Mouse (Mus musculus): Measurements from ENCODE around the gene Gfra4. TPM values are rescaled to one million over a fixed set of nuclear protein-coding genes. Genes with fewer than 3 reads are reported as not detected.

Gfra4 gene
- total and polyA plus RNA-seq, 3 experiments, result not detected

DNA sequence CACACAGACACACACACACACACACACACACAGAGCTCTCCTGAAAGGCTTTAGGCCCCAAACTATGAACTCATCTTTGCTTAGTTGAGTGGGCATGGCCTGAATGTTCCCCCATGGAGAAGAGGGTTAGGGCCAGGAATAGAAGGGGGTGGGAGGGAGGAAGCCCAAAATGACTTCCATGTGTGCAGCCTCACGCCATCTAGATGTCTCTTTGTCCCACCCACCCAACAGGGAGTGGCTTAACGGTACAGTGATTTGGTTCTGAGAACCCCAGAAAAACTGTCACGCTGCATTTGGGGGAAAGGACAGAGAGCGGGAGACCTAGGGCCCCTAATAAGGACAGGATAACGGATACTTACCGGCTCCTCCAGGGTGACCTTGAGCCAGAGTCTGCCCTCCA is 17.9 kb upstream of the Gfra4 start:
- no peaks in the 10 kb centered on the region for H3K9me3 ChIP-seq (replicated peaks)
- no peak overlapping the region for H3K4me3 ChIP-seq (ENCODE audit: low read depth, low read length)
- no peak for ATAC-seq (ENCODE audit: extremely low read depth, insufficient number of reproducible peaks, low FRiP score, poor library complexity, severe bottlenecking)
- H3K36me3 ChIP-seq (replicated peaks), result no peaks in the 10 kb centered on the region
- DNase-seq (ENCODE audit: low spot score), result no peak
- H3K27me3 ChIP-seq (ENCODE audit: insufficient read depth, low read length), result peaks cover 55% of the 10 kb centered on the region
- H3K4me1 ChIP-seq (ENCODE audit: insufficient read depth, low read depth, low read length), result peaks cover 5% of the 10 kb centered on the region
- no peak for TF ChIP-seq GATA2 (IDR thresholded peaks at IDR 0.05; ENCODE audit: borderline replicate concordance, low read depth, low read length)

DNA sequence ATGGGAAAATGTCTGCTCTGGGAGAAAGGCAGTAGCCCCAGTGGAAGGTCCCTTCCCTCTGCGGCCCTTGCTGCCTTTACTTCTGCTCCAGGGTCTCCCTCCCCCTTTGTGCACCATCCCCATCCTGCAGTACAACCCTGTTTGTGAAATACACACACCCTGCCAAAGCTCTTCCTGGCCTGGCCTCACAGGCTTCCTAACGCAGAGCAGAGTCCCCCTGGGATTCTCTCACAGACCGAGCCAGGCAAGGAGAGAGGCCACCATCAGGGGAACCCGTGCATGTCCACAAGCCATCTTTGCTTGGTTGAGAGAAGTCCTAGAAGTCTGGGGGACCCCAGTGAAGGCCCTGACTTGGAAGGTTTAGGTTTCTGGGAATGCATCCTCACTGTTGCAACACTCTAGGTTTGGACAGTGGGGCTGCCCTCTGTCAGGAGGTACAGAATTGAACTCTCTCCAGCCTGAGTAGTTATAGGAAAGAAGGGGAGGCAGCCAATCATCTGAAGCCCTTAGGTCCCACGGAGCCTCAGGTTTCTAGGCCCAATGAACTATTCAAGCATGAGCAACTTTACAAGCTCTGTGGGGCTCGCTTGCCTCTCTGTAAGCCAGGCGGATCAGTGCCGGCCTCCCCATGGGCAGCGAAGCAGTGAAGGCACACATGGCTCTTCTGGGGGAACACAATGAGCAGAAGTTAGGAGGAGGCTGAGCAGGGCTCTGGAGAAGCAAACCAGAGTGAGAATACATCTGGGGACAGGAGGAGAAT is 17.1 kb upstream of the Gfra4 start:
- H3K27me3 ChIP-seq (ENCODE audit: insufficient read depth, low read length), result peaks cover 60% of the 10 kb centered on the region
- no peak for ATAC-seq (ENCODE audit: extremely low read depth, insufficient number of reproducible peaks, low FRiP score, poor library complexity, severe bottlenecking)

DNA sequence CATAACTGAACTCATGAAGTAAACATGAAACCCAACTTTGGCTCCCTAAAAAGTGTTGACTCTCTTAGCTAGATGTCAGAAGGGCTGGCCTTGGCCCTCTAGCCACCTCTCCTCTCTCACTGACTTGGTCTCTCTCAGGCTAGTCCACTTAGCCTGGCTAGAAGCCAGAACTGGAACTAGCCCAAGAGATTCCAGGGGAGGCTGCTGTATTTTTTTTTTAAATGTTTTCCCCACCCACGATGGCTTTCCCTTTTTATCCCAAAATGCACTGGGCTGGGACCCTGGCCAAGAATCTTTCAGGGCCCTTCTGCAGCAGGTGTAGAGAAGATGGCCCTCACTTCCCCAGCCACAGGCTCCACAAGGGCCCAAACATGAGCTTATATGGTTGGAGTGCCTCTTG is 16.5 kb upstream of the Gfra4 start:
- Histone ChIP-seq H3K27me3 (ENCODE audit: insufficient read depth, low read length) (peaks cover 64% of the 10 kb centered on the region), H3K36me3 (replicated peaks) (no peaks in the 10 kb centered on the region), H3K4me3 (ENCODE audit: low read depth, low read length) (no peak overlapping the region), H3K4me1 (ENCODE audit: insufficient read depth, low read depth, low read length) (peaks cover 5% of the 10 kb centered on the region), H3K9me3 (replicated peaks) (no peaks in the 10 kb centered on the region)
- TF ChIP-seq CTCF (IDR thresholded peaks at IDR 0.05; ENCODE audit: low read depth, low read length), result no peak
- ATAC-seq (ENCODE audit: extremely low read depth, insufficient number of reproducible peaks, low FRiP score, poor library complexity, severe bottlenecking) (no peak), DNase-seq (ENCODE audit: low spot score) (no peak)

More for the DNA sequence above, 17.1 kb upstream of the Gfra4 start:
- Histone ChIP-seq H3K4me1 (ENCODE audit: insufficient read depth, low read depth, low read length) (peaks cover 5% of the 10 kb centered on the region), H3K9me3 (replicated peaks) (no peaks in the 10 kb centered on the region), H3K4me3 (ENCODE audit: low read depth, low read length) (no peak overlapping the region), H3K36me3 (replicated peaks) (no peaks in the 10 kb centered on the region)
- TF ChIP-seq TAL1 (conservative IDR thresholded peaks at IDR 0.05; ENCODE audit: low read depth, low read length) (no peak), GATA1 (IDR thresholded peaks at IDR 0.05; ENCODE audit: borderline replicate concordance, low read length) (no peak), CTCF (IDR thresholded peaks at IDR 0.05; ENCODE audit: low read depth, low read length) (no peak), POLR2AphosphoS5 (IDR thresholded peaks at IDR 0.05; ENCODE audit: insufficient replicate concordance, low read depth, low read length) (no peak), GATA2 (IDR thresholded peaks at IDR 0.05; ENCODE audit: borderline replicate concordance, low read depth, low read length) (no peak)
- DNase-seq (ENCODE audit: low spot score), result no peak

DNA sequence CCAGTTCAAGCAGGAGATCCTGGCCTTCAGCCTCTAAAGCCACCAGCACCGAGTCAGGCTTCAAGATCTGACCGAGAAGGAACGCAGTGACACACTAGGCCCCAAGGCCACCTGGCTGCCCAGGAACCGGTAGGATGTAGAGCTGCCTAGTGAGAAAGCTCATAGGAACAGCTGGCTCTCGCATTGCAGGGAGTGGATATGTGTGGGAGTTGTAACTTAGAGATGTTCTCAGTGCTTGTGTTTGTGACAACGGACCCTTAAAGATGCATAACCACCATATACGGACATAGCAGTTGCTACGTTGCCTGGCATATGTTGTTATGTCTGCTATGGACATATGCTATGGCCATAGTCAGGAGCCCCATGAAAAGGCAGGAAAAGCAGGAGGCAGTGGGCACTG is 15.8 kb upstream of the Gfra4 start:
- no peaks in the 10 kb centered on the region for H3K36me3 ChIP-seq (replicated peaks)
- H3K4me3 ChIP-seq (ENCODE audit: low read depth, low read length), result no peak overlapping the region
- no peaks in the 10 kb centered on the region for H3K9me3 ChIP-seq (replicated peaks)
- no peak for ATAC-seq (ENCODE audit: extremely low read depth, insufficient number of reproducible peaks, low FRiP score, poor library complexity, severe bottlenecking)
- TF ChIP-seq GATA1 (IDR thresholded peaks at IDR 0.05; ENCODE audit: borderline replicate concordance, low read length), result no peak
- no peak for TF ChIP-seq TAL1 (conservative IDR thresholded peaks at IDR 0.05; ENCODE audit: low read depth, low read length)
- TF ChIP-seq POLR2AphosphoS5 (IDR thresholded peaks at IDR 0.05; ENCODE audit: insufficient replicate concordance, low read depth, low read length), result no peak
- no peak for TF ChIP-seq GATA2 (IDR thresholded peaks at IDR 0.05; ENCODE audit: borderline replicate concordance, low read depth, low read length)
- TF ChIP-seq CTCF (IDR thresholded peaks at IDR 0.05; ENCODE audit: low read depth, low read length), result no peak
- peaks cover 5% of the 10 kb centered on the region for H3K4me1 ChIP-seq (ENCODE audit: insufficient read depth, low read depth, low read length)
- H3K27me3 ChIP-seq (ENCODE audit: insufficient read depth, low read length), result peaks cover 69% of the 10 kb centered on the region
- no peak for DNase-seq (ENCODE audit: low spot score)

DNA sequence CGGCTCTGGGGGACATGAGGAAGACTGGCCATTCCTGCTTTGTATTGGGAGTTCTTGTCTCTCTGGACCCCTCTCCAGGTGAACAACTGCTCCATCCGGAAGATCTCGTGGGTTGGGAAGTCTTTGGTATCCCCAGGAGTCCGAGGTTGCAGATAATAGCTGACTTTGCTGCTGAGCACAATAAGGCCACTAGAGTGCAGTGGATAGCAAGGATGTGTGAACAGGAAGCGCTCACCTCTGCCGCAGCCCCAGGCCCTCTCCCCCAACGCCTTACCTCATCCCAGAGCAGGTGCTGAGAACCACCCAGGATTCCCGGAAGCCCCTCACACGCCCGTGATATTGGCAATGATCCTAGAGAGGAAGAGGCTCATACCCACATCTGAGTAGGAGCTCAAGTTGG is 13.3 kb upstream of the Gfra4 start:
- ATAC-seq (ENCODE audit: extremely low read depth, insufficient number of reproducible peaks, low FRiP score, poor library complexity, severe bottlenecking), result no peak
- Histone ChIP-seq H3K4me3 (ENCODE audit: low read depth, low read length) (no peak overlapping the region), H3K4me1 (ENCODE audit: insufficient read depth, low read depth, low read length) (peaks cover 5% of the 10 kb centered on the region), H3K36me3 (replicated peaks) (no peaks in the 10 kb centered on the region), H3K9me3 (replicated peaks) (no peaks in the 10 kb centered on the region), H3K27me3 (ENCODE audit: insufficient read depth, low read length) (peaks cover 70% of the 10 kb centered on the region)
- TF ChIP-seq CTCF (IDR thresholded peaks at IDR 0.05; ENCODE audit: low read depth, low read length) (no peak), POLR2AphosphoS5 (IDR thresholded peaks at IDR 0.05; ENCODE audit: insufficient replicate concordance, low read depth, low read length) (no peak), GATA2 (IDR thresholded peaks at IDR 0.05; ENCODE audit: borderline replicate concordance, low read depth, low read length) (no peak), GATA1 (IDR thresholded peaks at IDR 0.05; ENCODE audit: borderline replicate concordance, low read length) (no peak), TAL1 (conservative IDR thresholded peaks at IDR 0.05; ENCODE audit: low read depth, low read length) (no peak)
- DNase-seq (ENCODE audit: low spot score), result peak; percentile 22

DNA sequence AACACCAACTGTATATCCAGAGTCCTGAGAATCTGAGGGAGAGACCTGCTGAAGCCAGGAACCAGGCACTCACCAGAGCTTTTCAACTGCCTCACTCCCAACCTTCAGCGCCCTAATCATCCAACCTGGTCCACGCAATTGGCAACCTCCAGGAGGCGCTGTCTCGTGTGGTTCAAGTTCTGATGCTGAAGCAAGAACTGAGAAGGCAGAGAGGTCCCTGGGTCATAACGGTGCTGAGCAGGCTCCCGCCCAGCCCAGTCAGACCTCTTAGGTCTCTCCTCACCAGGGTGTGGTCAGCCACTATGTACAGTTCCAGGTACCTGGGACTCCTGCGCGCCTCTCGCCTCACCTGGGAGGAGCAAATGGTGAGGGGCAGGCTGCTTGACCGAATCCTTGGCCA is 12.7 kb upstream of the Gfra4 start:
- DNase-seq (ENCODE audit: low spot score), result no peak
- H3K36me3 ChIP-seq (replicated peaks), result no peaks in the 10 kb centered on the region
- H3K9me3 ChIP-seq (replicated peaks), result no peaks in the 10 kb centered on the region
- H3K27me3 ChIP-seq (ENCODE audit: insufficient read depth, low read length), result peaks cover 69% of the 10 kb centered on the region
- no peak for ATAC-seq (ENCODE audit: extremely low read depth, insufficient number of reproducible peaks, low FRiP score, poor library complexity, severe bottlenecking)
- no peak overlapping the region for H3K4me3 ChIP-seq (ENCODE audit: low read depth, low read length)
- H3K4me1 ChIP-seq (ENCODE audit: insufficient read depth, low read depth, low read length), result peaks cover 5% of the 10 kb centered on the region
- TF ChIP-seq GATA1 (IDR thresholded peaks at IDR 0.05; ENCODE audit: borderline replicate concordance, low read length), result no peak
- TF ChIP-seq POLR2AphosphoS5 (IDR thresholded peaks at IDR 0.05; ENCODE audit: insufficient replicate concordance, low read depth, low read length), result no peak
- no peak for TF ChIP-seq GATA2 (IDR thresholded peaks at IDR 0.05; ENCODE audit: borderline replicate concordance, low read depth, low read length)
- no peak for TF ChIP-seq CTCF (IDR thresholded peaks at IDR 0.05; ENCODE audit: low read depth, low read length)
- TF ChIP-seq TAL1 (conservative IDR thresholded peaks at IDR 0.05; ENCODE audit: low read depth, low read length), result no peak

All from G1E (cell line).